Mouse (Mus musculus): ENCODE measurements around the gene Mfsd11. TPM values are rescaled to one million over a fixed set of nuclear protein-coding genes. Genes with fewer than 3 reads are reported as not detected.
"Not testable (repeated sequence)": the region's sequence is repeated elsewhere in the genome, so short reads cannot be mapped to it uniquely, and the experiment has no call there.

Gene Mfsd11
- polyA plus RNA-seq, 1 experiment from 2014 or later = 27.5 TPM

- WGBS = 1% methylated on average over 72 of the region's 72 CpGs
- Histone ChIP-seq H3K36me3 (peaks cover 54% of the 10 kb centered on the region), H3K4me3 (peak within 1 kb of the TSS; percentile 70), H3K27me3 (ENCODE audit: insufficient read depth, poor library complexity, severe bottlenecking) (no peaks in the 10 kb centered on the region), H3K27ac (peak within 1 kb of the TSS; percentile 98), H3K9me3 (no peaks in the 10 kb centered on the region), H3K4me1 (replicated peaks) (peaks cover 57% of the 10 kb centered on the region)
- DNase-seq (ENCODE audit: low spot score) = peak; percentile 98
Measured at GRCm38 (mm10) chr11:116843261-116844233, 8.7 kb upstream of the Mfsd11 start, which contains the start of the genes Mettl23 and Jmjd6. Gene Mettl23, plus strand, starts transcription at chr11:116843278. Gene Jmjd6, minus strand, starts transcription at chr11:116843449.

- Histone ChIP-seq H3K36me3 (peaks cover 56% of the 10 kb centered on the region), H3K4me3 (no peak overlapping the region)
Measured at GRCm38 (mm10) chr11:116846593-116847181, 5.6 kb upstream of the Mfsd11 start.

GRCm38 (mm10) chr11:116847187-116848085, 4.8 kb upstream of the Mfsd11 start:
- Histone ChIP-seq H3K9me3 (no peaks in the 10 kb centered on the region), H3K27me3 (ENCODE audit: insufficient read depth, poor library complexity, severe bottlenecking) (no peaks in the 10 kb centered on the region), H3K4me1 (replicated peaks) (peaks cover 36% of the 10 kb centered on the region), H3K36me3 (peaks cover 64% of the 10 kb centered on the region), H3K27ac (no peak overlapping the region), H3K4me3 (no peak overlapping the region)
- WGBS = 95% methylated on average over 3 of the region's 3 CpGs
- DNase-seq (ENCODE audit: low spot score) = no peak

More at GRCm38 (mm10) chr11:116846593-116847181, 5.6 kb upstream of the Mfsd11 start:
- Histone ChIP-seq H3K27me3 (ENCODE audit: insufficient read depth, poor library complexity, severe bottlenecking) (no peaks in the 10 kb centered on the region), H3K9me3 (no peaks in the 10 kb centered on the region), H3K27ac (no peak overlapping the region), H3K4me1 (replicated peaks) (peaks cover 43% of the 10 kb centered on the region)
- WGBS = 83% methylated on average over 4 of the region's 4 CpGs
- DNase-seq (ENCODE audit: low spot score) = no peak

GRCm38 (mm10) chr11:116848086-116848876, 4.0 kb upstream of the Mfsd11 start:
- Histone ChIP-seq H3K27ac (no peak overlapping the region), H3K4me1 (replicated peaks) (peaks cover 33% of the 10 kb centered on the region), H3K27me3 (ENCODE audit: insufficient read depth, poor library complexity, severe bottlenecking) (no peaks in the 10 kb centered on the region), H3K4me3 (no peak overlapping the region), H3K9me3 (no peaks in the 10 kb centered on the region), H3K36me3 (peaks cover 64% of the 10 kb centered on the region)
- WGBS = 81% methylated on average over 5 of the region's 5 CpGs
- DNase-seq (ENCODE audit: low spot score) = no peak

- not testable (repeated sequence) for DNase-seq (ENCODE audit: low spot score); H3K27ac ChIP-seq; H3K4me3 ChIP-seq; H3K27me3 ChIP-seq (ENCODE audit: insufficient read depth, poor library complexity, severe bottlenecking); H3K9me3 ChIP-seq
- Histone ChIP-seq H3K4me1 (replicated peaks) (peaks cover 28% of the 10 kb centered on the region), H3K36me3 (peaks cover 64% of the 10 kb centered on the region)
- 80% methylated on average over 2 of the region's 2 CpGs for WGBS
Measured at GRCm38 (mm10) chr11:116848877-116849178, 3.4 kb upstream of the Mfsd11 start.

GRCm38 (mm10) chr11:116849587-116849986, 2.7 kb upstream of the Mfsd11 start:
- Histone ChIP-seq H3K4me3 (no peak overlapping the region), H3K27ac (no peak overlapping the region), H3K9me3 (no peaks in the 10 kb centered on the region), H3K36me3 (peaks cover 64% of the 10 kb centered on the region), H3K4me1 (replicated peaks) (peaks cover 28% of the 10 kb centered on the region), H3K27me3 (ENCODE audit: insufficient read depth, poor library complexity, severe bottlenecking) (no peaks in the 10 kb centered on the region)
- DNase-seq (ENCODE audit: low spot score) = no peak

GRCm38 (mm10) chr11:116850085-116850484, 2.2 kb upstream of the Mfsd11 start:
- DNase-seq (ENCODE audit: low spot score) = no peak
- H3K36me3 ChIP-seq = peaks cover 64% of the 10 kb centered on the region
- 79% methylated on average over 4 of the region's 4 CpGs for WGBS

GRCm38 (mm10) chr11:116850833-116851477, 1.3 kb upstream of the Mfsd11 start:
- no peaks in the 10 kb centered on the region for H3K27me3 ChIP-seq (ENCODE audit: insufficient read depth, poor library complexity, severe bottlenecking)
- no peak for DNase-seq (ENCODE audit: low spot score)
- H3K27ac ChIP-seq = peak overlapping the region; percentile 99; the same call in 1 of the 2 replicates
- peaks cover 33% of the 10 kb centered on the region for H3K4me1 ChIP-seq (replicated peaks)
- no peaks in the 10 kb centered on the region for H3K9me3 ChIP-seq
- peaks cover 64% of the 10 kb centered on the region for H3K36me3 ChIP-seq
- peak overlapping the region; percentile 89 for H3K4me3 ChIP-seq
- 54% methylated on average over 6 of the region's 6 CpGs for WGBS

More at GRCm38 (mm10) chr11:116850085-116850484, 2.2 kb upstream of the Mfsd11 start:
- Histone ChIP-seq H3K9me3 (no peaks in the 10 kb centered on the region), H3K27ac (no peak overlapping the region), H3K4me3 (peak overlapping the region; percentile 89), H3K4me1 (replicated peaks) (peaks cover 30% of the 10 kb centered on the region), H3K27me3 (ENCODE audit: insufficient read depth, poor library complexity, severe bottlenecking) (no peaks in the 10 kb centered on the region)

- H3K27me3 ChIP-seq (ENCODE audit: insufficient read depth, poor library complexity, severe bottlenecking) = no peaks in the 10 kb centered on the region
- peak overlapping the region; percentile 89 for H3K4me3 ChIP-seq
- H3K27ac ChIP-seq = peak overlapping the region; percentile 99
- H3K9me3 ChIP-seq = no peaks in the 10 kb centered on the region
- peaks cover 28% of the 10 kb centered on the region for H3K4me1 ChIP-seq (replicated peaks)
- no peak for DNase-seq (ENCODE audit: low spot score)
- under 1% methylated on average over 29 of the region's 29 CpGs for WGBS
- peaks cover 56% of the 10 kb centered on the region for H3K36me3 ChIP-seq
Measured at GRCm38 (mm10) chr11:116851576-116852290, 507 bp upstream of the Mfsd11 start.

- peaks cover 44% of the 10 kb centered on the region for H3K36me3 ChIP-seq
- peak; percentile 98 for DNase-seq (ENCODE audit: low spot score)
- under 1% methylated on average over 74 of the region's 74 CpGs for WGBS
- peak within 1 kb of the TSS; percentile 89 for H3K4me3 ChIP-seq
- peaks cover 28% of the 10 kb centered on the region for H3K4me1 ChIP-seq (replicated peaks)
- H3K27ac ChIP-seq = peak within 1 kb of the TSS; percentile 99
- no peaks in the 10 kb centered on the region for H3K27me3 ChIP-seq (ENCODE audit: insufficient read depth, poor library complexity, severe bottlenecking)
- no peaks in the 10 kb centered on the region for H3K9me3 ChIP-seq
Measured at GRCm38 (mm10) chr11:116852891-116853511, 761 bp downstream of the Mfsd11 start, which contains the start of gene Srsf2. Gene Srsf2, minus strand, starts transcription at chr11:116853094.
